Mouse (Mus musculus) heart, embryonic 14.5 days (tissue): ENCODE data around the gene Bcl11a. TPM values are rescaled to one million over a fixed set of nuclear protein-coding genes. Genes with fewer than 3 reads are reported as not detected.
A peak's percentile ranks its signal among the peaks of the same experiment; 100 is the strongest.

Source experiments
- ATAC-seq: fragments of 200-750 bp; cut with Nextera tagmentation; 2 replicates; pipeline ENCODE4 v1.8.0; 2017; ENCODE audit warnings: low read depth, moderate TSS enrichment; ENCODE audit not compliant: insufficient number of reproducible peaks, insufficient read depth, low FRiP score
- H3K27ac ChIP-seq, 2 experiments: fragments of 200-500 bp in 1 of 2; fragments of 300-500 bp in 1 of 2; sonication (generic) in 1 of 2; replicated peaks in 1 of 2; 2 replicates each; pipeline ENCODE4 v1.5.1; 2012 to 2014; ENCODE audit warnings: low read depth in 2 of 2, low read length in 2 of 2, control low read depth in 1 of 2, mild to moderate bottlenecking in 1 of 2, mixed read lengths in 1 of 2; ENCODE audit not compliant: control insufficient read depth in 1 of 2, insufficient read depth in 1 of 2
- H3K27me3 ChIP-seq: fragments of 300-500 bp; sonication (generic); 2 replicates; pipeline ENCODE4 v1.6.1; 2014; ENCODE audit warnings: mild to moderate bottlenecking, low read length, control low read depth; ENCODE audit not compliant: control insufficient read depth, insufficient read depth
- H3K36me3 ChIP-seq: fragments of 300-500 bp; sonication (generic); 2 replicates; pipeline ENCODE4 v1.6.1; 2014; ENCODE audit warnings: mild to moderate bottlenecking, control low read depth, low read length, mixed read lengths; ENCODE audit not compliant: control insufficient read depth, insufficient read depth
- H3K4me1 ChIP-seq, 2 experiments: fragments of 200-500 bp in 1 of 2; fragments of 300-500 bp in 1 of 2; sonication (generic) in 1 of 2; 2 replicates each; pipeline ENCODE4 v1.6.1; 2012 to 2014; ENCODE audit warnings: low read length in 2 of 2, control low read depth in 1 of 2, mixed read lengths in 1 of 2; ENCODE audit not compliant: control insufficient read depth in 2 of 2, insufficient read depth in 2 of 2
- H3K4me2 ChIP-seq: fragments of 300-500 bp; sonication (generic); 2 replicates; pipeline ENCODE4 v1.6.1; 2014; ENCODE audit warnings: mild to moderate bottlenecking, low read length
- H3K4me3 ChIP-seq, 2 experiments: fragments of 200-500 bp in 1 of 2; fragments of 300-500 bp in 1 of 2; sonication (generic) in 1 of 2; 2 replicates each; pipeline ENCODE4 v1.5.1; 2012 to 2014; ENCODE audit warnings: low read length in 2 of 2, mild to moderate bottlenecking in 2 of 2, control low read depth in 1 of 2, low read depth in 1 of 2, moderate library complexity in 1 of 2; ENCODE audit not compliant: control insufficient read depth in 1 of 2, insufficient read depth in 1 of 2
- H3K9ac ChIP-seq: fragments of 300-500 bp; sonication (generic); 2 replicates; pipeline ENCODE4 v1.6.1; 2014; ENCODE audit warnings: mild to moderate bottlenecking, low read length
- H3K9me3 ChIP-seq: fragments of 300-500 bp; sonication (generic); 2 replicates; pipeline ENCODE4 v1.6.1; 2016; ENCODE audit warnings: low read length, control low read depth; ENCODE audit not compliant: control insufficient read depth
- WGBS: fragments of 180-500 bp; shearing (Covaris S2); extraction: QIAGEN DNeasy Blood & Tissue Kit; methylation state at CpG from one replicate; pipeline ENCODE4 v1.1.7; 2014; 5-methylcytosine and 5-hydroxymethylcytosine counted together
- polyA plus RNA-seq: library from polyadenylated mRNA; unstranded; fragments of >200 nt; fragmentation: Nextera tagmentation; extraction: Ambion mirVana; gene quantifications from 2 replicates; pipeline ENCODE4 v1.2.1, GENCODE M21; 2014

The Bcl11a gene
- polyA plus RNA-seq, 1 experiment from 2014 or later, result 17.3 TPM

- Histone ChIP-seq H3K9me3 (no peaks in the 10 kb centered on the region), H3K4me2 (no peak overlapping the region), H3K9ac (no peak overlapping the region), H3K27ac (no peak overlapping the region), H3K4me3 (no peak overlapping the region), H3K36me3 (no peaks in the 10 kb centered on the region), H3K4me1 (peaks cover 31 to 66% of the 10 kb centered on the region in 2 experiments), H3K27me3 (no peaks in the 10 kb centered on the region)
- 54% methylated on average over 6 of the region's 6 CpGs for whole genome bisulfite sequencing
- no peak for ATAC-seq
Observed at GRCm38 (mm10) chr11:24096483-24096882, 18.6 kb downstream of the Bcl11a start.

- no peak overlapping the region for H3K4me3 ChIP-seq
- ATAC-seq, result no peak
- WGBS, result 82% methylated on average over 6 of the region's 6 CpGs
- H3K27me3 ChIP-seq, result no peaks in the 10 kb centered on the region
- peaks cover 37 to 68% of the 10 kb centered on the region in 2 experiments for H3K4me1 ChIP-seq
- H3K9me3 ChIP-seq, result no peaks in the 10 kb centered on the region
- H3K27ac ChIP-seq, result no peak overlapping the region
- no peak overlapping the region for H3K4me2 ChIP-seq
- H3K36me3 ChIP-seq, result no peaks in the 10 kb centered on the region
- no peak overlapping the region for H3K9ac ChIP-seq
Observed at GRCm38 (mm10) chr11:24097026-24097425, 19.2 kb downstream of the Bcl11a start.

DNA sequence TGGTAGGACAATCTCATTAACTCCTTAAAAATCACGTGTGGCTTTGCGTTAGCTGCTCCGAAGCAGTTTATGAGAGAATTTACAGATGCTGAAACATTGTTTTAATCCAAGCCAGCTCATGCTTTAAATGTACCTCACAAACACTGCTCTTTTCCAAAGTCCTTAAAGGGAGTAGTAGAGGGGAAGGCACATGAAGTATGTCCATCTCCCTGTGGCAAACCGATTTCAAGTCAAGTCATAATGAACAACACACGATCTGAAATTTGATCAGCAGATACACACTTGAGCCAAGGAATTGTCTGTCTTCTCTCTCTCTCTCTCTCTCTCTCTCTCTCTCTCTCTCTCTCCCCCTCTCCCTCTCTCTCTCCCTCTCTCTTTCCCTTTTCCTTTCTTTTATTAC is 20.2 kb downstream of the Bcl11a start:
- no peaks in the 10 kb centered on the region for H3K9me3 ChIP-seq
- 76% methylated on average over 5 of the region's 5 CpGs for WGBS
- no peak overlapping the region for H3K9ac ChIP-seq
- H3K4me2 ChIP-seq, result no peak overlapping the region
- ATAC-seq, result no peak
- H3K27ac ChIP-seq, result no peak overlapping the region
- H3K4me1 ChIP-seq, result peaks cover 38 to 71% of the 10 kb centered on the region in 2 experiments
- H3K36me3 ChIP-seq, result no peaks in the 10 kb centered on the region
- no peaks in the 10 kb centered on the region for H3K27me3 ChIP-seq
- no peak overlapping the region for H3K4me3 ChIP-seq

GRCm38 (mm10) chr11:24098662-24099061 is 20.8 kb downstream of the Bcl11a start:
- Histone ChIP-seq H3K9ac (no peak overlapping the region), H3K27me3 (no peaks in the 10 kb centered on the region), H3K4me2 (no peak overlapping the region), H3K27ac (no peak overlapping the region), H3K4me1 (peaks cover 42 to 73% of the 10 kb centered on the region in 2 experiments), H3K36me3 (no peaks in the 10 kb centered on the region), H3K4me3 (no peak overlapping the region), H3K9me3 (no peaks in the 10 kb centered on the region)
- ATAC-seq, result no peak
- 39% methylated on average over 3 of the region's 3 CpGs for WGBS

- no peak overlapping the region for H3K27ac ChIP-seq
- H3K9me3 ChIP-seq, result no peaks in the 10 kb centered on the region
- H3K9ac ChIP-seq, result no peak overlapping the region
- H3K4me1 ChIP-seq, result peaks cover 42 to 72% of the 10 kb centered on the region in 2 experiments
- no peaks in the 10 kb centered on the region for H3K36me3 ChIP-seq
- no peaks in the 10 kb centered on the region for H3K27me3 ChIP-seq
- H3K4me2 ChIP-seq, result no peak overlapping the region
- H3K4me3 ChIP-seq, result no peak overlapping the region
- ATAC-seq, result no peak
- WGBS, result 87% methylated on average over 10 of the region's 10 CpGs
Observed at GRCm38 (mm10) chr11:24099215-24099614, 21.4 kb downstream of the Bcl11a start.

GRCm38 (mm10) chr11:24099886-24100293 is 22.0 kb downstream of the Bcl11a start:
- H3K4me2 ChIP-seq, result peak overlapping the region; percentile 32; the same call in 1 of the 2 replicates
- H3K36me3 ChIP-seq, result no peaks in the 10 kb centered on the region
- no peaks in the 10 kb centered on the region for H3K9me3 ChIP-seq
- WGBS, result 27% methylated on average over 7 of the region's 7 CpGs
- peaks cover 41 to 65% of the 10 kb centered on the region in 2 experiments for H3K4me1 ChIP-seq
- no peak overlapping the region for H3K4me3 ChIP-seq
- H3K27ac ChIP-seq, result peak overlapping the region; percentile 26 to 70; a peak in 1 of 4 replicates
- peak; percentile 32; the same call in 1 of the 2 replicates for ATAC-seq
- no peaks in the 10 kb centered on the region for H3K27me3 ChIP-seq
- no peak overlapping the region for H3K9ac ChIP-seq

DNA sequence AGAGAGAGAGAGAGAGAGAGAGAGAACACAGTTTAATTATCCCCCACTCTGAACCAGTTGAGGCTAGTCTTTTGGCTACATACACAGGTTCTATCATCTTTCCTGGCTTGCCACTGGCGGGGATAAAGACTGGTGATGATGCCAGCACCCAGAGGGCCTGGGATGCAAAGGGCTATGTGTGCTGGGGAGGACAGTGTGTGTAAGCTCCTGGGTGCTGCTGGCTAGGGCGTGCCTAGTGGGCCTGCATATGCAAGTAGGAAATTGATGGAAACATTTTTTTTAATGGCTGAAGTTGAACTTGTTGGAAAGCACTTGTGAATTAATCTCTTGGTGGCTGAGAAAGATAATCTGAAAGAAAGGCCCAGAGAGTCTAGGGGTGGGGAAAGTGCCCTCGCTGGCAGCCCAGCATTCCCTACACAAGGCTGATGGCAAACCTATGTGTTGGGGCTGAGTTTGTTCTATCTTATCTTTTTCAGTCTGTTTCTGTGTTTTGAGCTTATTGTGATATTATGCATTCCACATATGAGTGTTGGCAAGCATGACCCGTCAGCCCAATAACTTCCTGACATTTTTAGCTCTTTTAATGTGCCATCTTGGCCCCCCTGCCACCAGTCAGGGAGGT is 22.7 kb downstream of the Bcl11a start:
- peak; percentile 45; the same call in 1 of the 2 replicates for ATAC-seq
- no peaks in the 10 kb centered on the region for H3K36me3 ChIP-seq
- H3K4me3 ChIP-seq, result no peak overlapping the region
- H3K27me3 ChIP-seq, result no peaks in the 10 kb centered on the region
- H3K27ac ChIP-seq, result peak overlapping the region; percentile 38 to 70; a peak in 3 of 4 replicates
- WGBS, result 42% methylated on average over 4 of the region's 4 CpGs
- H3K4me1 ChIP-seq, result peaks cover 36 to 59% of the 10 kb centered on the region in 2 experiments
- H3K9me3 ChIP-seq, result no peaks in the 10 kb centered on the region
- H3K4me2 ChIP-seq, result peak overlapping the region; percentile 32
- H3K9ac ChIP-seq, result 0 out of 2 replicates have a peak overlapping the region, but pooled peaks have one; percentile 16

GRCm38 (mm10) chr11:24101625-24102024 is 23.8 kb downstream of the Bcl11a start:
- Histone ChIP-seq H3K4me3 (no peak overlapping the region), H3K27ac (no peak overlapping the region), H3K36me3 (no peaks in the 10 kb centered on the region), H3K9me3 (no peaks in the 10 kb centered on the region), H3K4me1 (peaks cover 33 to 58% of the 10 kb centered on the region in 2 experiments), H3K27me3 (no peaks in the 10 kb centered on the region), H3K4me2 (no peak overlapping the region), H3K9ac (no peak overlapping the region)
- no peak for ATAC-seq
- WGBS, result 73% methylated on average over 3 of the region's 3 CpGs
